Mouse (Mus musculus): ENCODE measurements around the gene Hdhd5.

- no peak for TF ChIP-seq POLR2A (IDR thresholded peaks at IDR 0.05; ENCODE audit: control insufficient read depth, low read depth, low read length)
- TF ChIP-seq CTCF (IDR thresholded peaks at IDR 0.05; ENCODE audit: control insufficient read depth, insufficient read depth, insufficient replicate concordance, low read depth, low read length): no peak
Measured at GRCm38 (mm10) chr6:120546292-120546691, 15.2 kb upstream of the Hdhd5 start.

Data from testis, adult 2 months (tissue).